Mouse (Mus musculus) brain, embryonic 14.5 days (tissue): Measurements from ENCODE around the gene Gpx5.

Source experiments
- CTCF ChIP-seq: fragments of 200-500 bp; IDR thresholded peaks from 2 replicates; pipeline ENCODE4 v1.5.1; 2012; ENCODE audit warnings: inconsistent platforms, mild to moderate bottlenecking, moderate library complexity, borderline replicate concordance; ENCODE audit not compliant: insufficient read depth, insufficient read length; ENCODE audit errors: extremely low read depth
- POLR2A ChIP-seq: fragments of 200-500 bp; IDR thresholded peaks from 2 replicates; pipeline ENCODE4 v1.6.1; 2012; ENCODE audit warnings: mild to moderate bottlenecking, inconsistent platforms, borderline replicate concordance; ENCODE audit not compliant: poor library complexity, insufficient read depth, insufficient read length, severe bottlenecking; ENCODE audit errors: extremely low read depth

- TF ChIP-seq POLR2A (no peak), CTCF (peak; percentile 39; the same call in 1 of the 2 replicates)
These were observed 33.7 kb upstream of the Gpx5 start for GRCm38 (mm10) chr13:21326191-21326590.
